Mouse (Mus musculus) intestine, embryonic 14.5 days (tissue): ENCODE data around the gene Agxt2. TPM values are rescaled to one million over a fixed set of nuclear protein-coding genes. Genes with fewer than 3 reads are reported as not detected.

Experiments used
- ATAC-seq: fragments of 200-750 bp; cut with Nextera tagmentation; replicated peaks from 2 replicates; pipeline ENCODE4 v1.8.0; 2017; ENCODE audit warnings: low read depth, moderate number of reproducible peaks, moderate TSS enrichment, moderate library complexity; ENCODE audit not compliant: low FRiP score, low TSS enrichment
- DNase-seq: peaks from one replicate; pipeline ENCODE4 v3.0.0-alpha.2; 2018; ENCODE audit warnings: low spot score
- H3K27ac ChIP-seq: fragments of 300-500 bp; sonication (generic); 2 replicates; pipeline ENCODE4 v1.5.1; 2014; ENCODE audit warnings: low read depth, mild to moderate bottlenecking, control low read depth
- H3K27me3 ChIP-seq: fragments of 300-500 bp; sonication (generic); replicated peaks from 2 replicates; pipeline ENCODE4 v1.6.1; 2014; ENCODE audit warnings: low read length, control low read depth; ENCODE audit not compliant: control insufficient read depth, insufficient read depth
- H3K36me3 ChIP-seq: fragments of 300-500 bp; sonication (generic); 2 replicates; pipeline ENCODE4 v1.6.1; 2014; ENCODE audit warnings: low read length, control low read depth; ENCODE audit not compliant: control insufficient read depth, insufficient read depth
- H3K4me1 ChIP-seq: fragments of 300-500 bp; sonication (generic); replicated peaks from 2 replicates; pipeline ENCODE4 v1.6.1; 2014; ENCODE audit warnings: low read length, control low read depth, mixed read lengths; ENCODE audit not compliant: control insufficient read depth, insufficient read depth
- H3K4me2 ChIP-seq: fragments of 300-500 bp; sonication (generic); 2 replicates; pipeline ENCODE4 v1.6.1; 2014; ENCODE audit warnings: low read length
- H3K4me3 ChIP-seq: fragments of 300-500 bp; sonication (generic); 2 replicates; pipeline ENCODE4 v1.5.1; 2014; ENCODE audit warnings: low read depth, low read length, control low read depth, mixed read lengths
- H3K9ac ChIP-seq: fragments of 300-500 bp; sonication (generic); 2 replicates; pipeline ENCODE4 v1.6.1; 2014; ENCODE audit warnings: mild to moderate bottlenecking, low read length
- H3K9me3 ChIP-seq: fragments of 300-500 bp; sonication (generic); 2 replicates; pipeline ENCODE4 v1.6.1; 2016; ENCODE audit warnings: low read length, control low read depth; ENCODE audit not compliant: control insufficient read depth
- WGBS: fragments of 180-500 bp; shearing (Covaris S2); extraction: QIAGEN DNeasy Blood & Tissue Kit; methylation state at CpG from one replicate; pipeline ENCODE4 v1.1.7; 2014; 5-methylcytosine and 5-hydroxymethylcytosine counted together
- polyA plus RNA-seq: library from polyadenylated mRNA; unstranded; fragments of >200 nt; fragmentation: Nextera tagmentation; extraction: Ambion mirVana; gene quantifications from 2 replicates; pipeline ENCODE4 v1.2.1, GENCODE M21; 2014

Gene Agxt2
- polyA plus RNA-seq, 1 experiment from 2014 or later = not detected

DNA sequence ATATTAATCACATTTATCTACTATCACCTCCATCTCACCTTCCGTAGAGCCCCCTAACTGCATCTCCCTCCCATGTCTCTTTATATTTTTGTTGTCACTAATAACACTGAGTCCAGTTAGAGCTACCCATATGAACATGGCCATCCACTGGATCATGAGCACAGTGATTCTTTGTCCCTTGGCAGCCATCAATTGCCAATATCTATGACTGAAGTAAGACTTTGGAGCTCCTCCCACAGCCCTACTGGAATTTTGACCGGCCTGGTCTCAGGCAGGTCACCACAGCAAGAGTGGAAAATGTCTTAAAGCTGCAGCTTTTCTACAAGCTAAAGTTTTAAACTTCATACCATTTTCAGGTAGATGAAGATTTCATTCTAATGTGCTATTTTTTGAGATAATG, 8.0 kb downstream of the Agxt2 start:
- DNase-seq = no peak
- H3K9me3 ChIP-seq = no peaks in the 10 kb centered on the region
- no peaks in the 10 kb centered on the region for H3K4me1 ChIP-seq
- WGBS = 93% methylated on average over 2 of the region's 2 CpGs
- no peaks in the 10 kb centered on the region for H3K27me3 ChIP-seq
- H3K36me3 ChIP-seq = no peaks in the 10 kb centered on the region
- no peak overlapping the region for H3K9ac ChIP-seq
- no peak overlapping the region for H3K4me3 ChIP-seq
- H3K27ac ChIP-seq = no peak overlapping the region
- H3K4me2 ChIP-seq = no peak overlapping the region
- no peak for ATAC-seq

DNA sequence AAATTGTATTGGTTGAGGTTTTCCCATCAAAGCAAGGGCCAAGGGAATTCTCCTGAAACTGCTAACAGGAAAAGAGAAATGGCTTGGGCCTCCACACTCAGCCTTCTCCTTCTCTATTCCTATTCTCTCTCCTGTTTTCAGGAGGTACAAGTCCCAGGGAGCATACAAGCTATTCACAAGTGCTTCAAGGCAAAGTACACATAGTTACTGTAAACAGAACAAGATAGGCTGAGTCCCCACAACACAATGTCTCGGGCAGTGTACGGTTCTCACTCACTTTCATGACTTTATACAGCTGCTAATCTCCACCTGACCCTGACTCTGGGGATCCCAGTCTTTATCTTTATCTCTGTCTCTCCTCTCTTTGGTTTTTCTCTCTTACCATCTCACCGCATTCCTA, 17.1 kb downstream of the Agxt2 start:
- H3K9me3 ChIP-seq = no peaks in the 10 kb centered on the region
- no peak overlapping the region for H3K4me3 ChIP-seq
- H3K4me1 ChIP-seq = no peaks in the 10 kb centered on the region
- H3K36me3 ChIP-seq = no peaks in the 10 kb centered on the region
- no peak overlapping the region for H3K9ac ChIP-seq
- no peak overlapping the region for H3K27ac ChIP-seq
- H3K4me2 ChIP-seq = no peak overlapping the region
- ATAC-seq = no peak
- DNase-seq = no peak
- 40% methylated on average over 3 of the region's 3 CpGs for WGBS
- no peaks in the 10 kb centered on the region for H3K27me3 ChIP-seq

DNA sequence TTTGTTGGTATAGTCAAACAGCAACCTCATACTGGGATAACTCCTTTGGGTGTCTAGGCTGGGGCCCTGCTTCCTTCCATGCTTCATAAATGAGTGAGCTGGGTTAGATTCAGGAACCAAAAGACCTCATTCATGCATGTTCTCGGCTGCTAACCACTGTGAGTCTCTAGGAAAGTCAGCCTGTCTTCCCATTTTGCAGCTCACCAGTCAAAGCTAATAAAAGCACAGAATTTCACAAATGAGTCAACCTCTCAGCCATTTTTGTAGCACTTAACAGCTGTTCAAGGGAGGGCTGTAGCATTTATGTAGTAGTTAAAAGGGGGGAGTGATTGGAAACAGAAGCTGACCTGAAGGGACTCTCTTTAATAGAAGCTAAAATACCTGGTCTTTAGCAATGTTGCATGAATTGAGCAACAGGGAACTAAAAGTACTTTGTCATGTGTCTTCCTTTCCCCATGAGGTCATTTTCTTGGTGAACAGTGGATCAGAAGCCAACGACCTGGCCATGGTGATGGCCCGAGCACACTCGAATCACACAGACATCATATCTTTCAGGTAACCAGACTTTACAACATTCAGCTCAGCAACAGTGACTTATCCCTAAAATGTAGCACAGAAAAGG, 20.1 kb downstream of the Agxt2 start:
- DNase-seq = no peak
- 93% methylated on average over 4 of the region's 4 CpGs for WGBS

DNA sequence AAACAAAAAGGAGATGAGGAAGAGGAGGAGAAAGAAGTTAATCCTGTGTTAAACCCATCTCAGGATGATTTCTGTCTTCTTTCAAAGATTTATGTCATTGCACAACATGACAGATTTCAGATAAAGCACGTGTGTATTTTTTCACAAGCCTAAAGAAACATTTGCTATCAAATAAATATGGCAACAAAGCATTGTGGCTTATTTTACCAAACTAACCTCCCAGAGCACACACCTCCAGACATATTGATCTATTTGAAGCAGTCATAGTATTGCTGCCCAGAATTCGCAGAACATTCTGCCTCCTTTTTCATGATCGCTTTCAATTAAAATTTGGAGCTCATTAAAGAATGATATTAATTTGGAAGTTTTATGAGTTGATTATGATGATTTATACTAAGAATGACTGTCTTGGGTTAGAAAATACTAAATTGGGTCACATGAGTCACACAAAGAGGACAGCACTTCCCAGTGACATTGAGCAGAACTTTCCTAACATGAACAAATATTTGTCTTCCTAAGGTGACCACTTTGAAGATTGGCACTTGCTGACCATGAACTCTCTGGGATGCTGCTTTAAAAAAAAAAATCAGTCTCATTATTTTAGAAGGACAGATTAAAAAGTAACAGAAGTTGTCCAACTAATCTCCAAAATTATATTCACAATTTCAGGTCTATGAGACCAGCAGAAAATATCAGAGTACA, 21.6 kb downstream of the Agxt2 start:
- no peaks in the 10 kb centered on the region for H3K27me3 ChIP-seq
- no peak overlapping the region for H3K4me2 ChIP-seq
- DNase-seq (no peak), ATAC-seq (no peak)
- 83% methylated on average over 3 of the region's 3 CpGs for WGBS
- no peak overlapping the region for H3K27ac ChIP-seq
- no peak overlapping the region for H3K4me3 ChIP-seq
- H3K9me3 ChIP-seq = no peaks in the 10 kb centered on the region
- H3K36me3 ChIP-seq = no peaks in the 10 kb centered on the region
- H3K9ac ChIP-seq = no peak overlapping the region
- H3K4me1 ChIP-seq = no peaks in the 10 kb centered on the region

More for the DNA sequence above, 20.1 kb downstream of the Agxt2 start:
- Histone ChIP-seq H3K27ac (no peak overlapping the region), H3K4me1 (no peaks in the 10 kb centered on the region), H3K27me3 (no peaks in the 10 kb centered on the region), H3K4me2 (no peak overlapping the region), H3K36me3 (no peaks in the 10 kb centered on the region), H3K9ac (no peak overlapping the region), H3K9me3 (no peaks in the 10 kb centered on the region), H3K4me3 (no peak overlapping the region)
- no peak for ATAC-seq

DNA sequence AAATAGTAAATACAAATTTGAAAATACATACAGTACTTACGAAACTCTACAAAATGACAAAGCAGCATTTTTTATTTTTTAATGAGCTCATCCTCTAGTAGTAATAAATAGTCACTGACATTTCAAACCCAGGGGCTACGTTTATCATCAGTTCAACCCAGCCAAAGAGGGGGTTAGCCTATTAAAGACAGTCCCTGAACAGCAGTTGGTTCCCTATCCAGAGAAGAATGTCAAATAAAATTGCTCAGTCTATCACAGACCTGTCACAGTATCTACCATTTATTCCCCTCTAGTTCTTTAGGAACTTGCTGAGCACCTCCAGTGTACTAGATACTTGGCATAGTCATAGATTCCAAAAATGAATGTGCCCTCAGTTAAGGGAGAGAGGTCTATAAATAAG, 28.9 kb downstream of the Agxt2 start:
- no peak overlapping the region for H3K9ac ChIP-seq
- DNase-seq (no peak), ATAC-seq (no peak)
- no peaks in the 10 kb centered on the region for H3K4me1 ChIP-seq
- no peak overlapping the region for H3K4me3 ChIP-seq
- H3K27ac ChIP-seq = no peak overlapping the region
- WGBS = 71% methylated on average over 2 of the region's 2 CpGs
- H3K36me3 ChIP-seq = no peaks in the 10 kb centered on the region
- H3K27me3 ChIP-seq = no peaks in the 10 kb centered on the region
- H3K4me2 ChIP-seq = no peak overlapping the region
- H3K9me3 ChIP-seq = no peaks in the 10 kb centered on the region

DNA sequence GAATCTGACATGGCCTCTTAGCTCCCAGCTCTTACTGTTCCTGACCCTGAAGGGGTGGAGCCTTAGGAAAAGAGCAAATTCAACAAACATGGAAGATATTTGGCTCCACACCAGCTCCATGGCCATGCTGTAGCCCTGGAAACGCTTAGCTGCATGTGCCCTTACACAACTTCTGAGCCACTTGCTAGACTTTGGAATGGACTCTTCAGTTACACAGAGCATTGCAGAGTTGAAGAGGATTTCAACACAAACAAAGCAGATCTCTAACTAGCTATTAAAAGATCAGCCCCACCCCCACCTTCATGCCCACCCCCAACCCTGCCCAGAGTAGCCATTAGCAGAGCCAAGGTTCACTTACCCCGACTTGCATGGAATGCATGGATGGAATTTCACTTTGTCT, 41.5 kb downstream of the Agxt2 start:
- WGBS = 81% methylated on average over 2 of the region's 2 CpGs
- Histone ChIP-seq H3K9me3 (0 out of 2 replicates have a peak, but pooled peaks cover 4% of the 10 kb centered on the region), H3K27me3 (no peaks in the 10 kb centered on the region), H3K4me2 (no peak overlapping the region), H3K9ac (no peak overlapping the region), H3K27ac (no peak overlapping the region), H3K4me1 (no peaks in the 10 kb centered on the region), H3K36me3 (no peaks in the 10 kb centered on the region), H3K4me3 (no peak overlapping the region)
- ATAC-seq (no peak), DNase-seq (no peak)

DNA sequence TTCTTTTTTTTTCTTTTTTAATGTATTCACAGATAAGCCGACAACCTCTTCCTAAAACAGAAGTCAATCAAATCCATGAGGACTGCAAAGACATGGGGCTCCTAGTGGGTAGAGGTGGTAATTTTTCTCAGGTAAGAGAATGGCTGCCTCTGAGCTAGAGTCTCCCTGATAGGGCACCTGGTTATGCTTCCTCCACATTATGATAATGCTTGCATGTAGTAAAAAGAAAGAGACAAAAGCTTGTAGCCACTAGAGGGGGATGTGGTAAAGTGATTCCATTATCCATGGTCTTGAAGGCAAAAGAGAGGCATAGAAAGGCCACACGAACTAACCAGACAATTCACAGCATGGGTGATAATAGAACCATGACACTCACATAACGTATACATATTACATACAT, 42.1 kb downstream of the Agxt2 start:
- no peak overlapping the region for H3K4me3 ChIP-seq
- no peaks in the 10 kb centered on the region for H3K36me3 ChIP-seq
- no peak overlapping the region for H3K9ac ChIP-seq
- H3K27ac ChIP-seq = no peak overlapping the region
- ATAC-seq = no peak
- DNase-seq = no peak
- H3K4me2 ChIP-seq = no peak overlapping the region
- H3K9me3 ChIP-seq = 0 out of 2 replicates have a peak, but pooled peaks cover 4% of the 10 kb centered on the region
- 69% methylated on average over 3 of the region's 3 CpGs for WGBS
- no peaks in the 10 kb centered on the region for H3K4me1 ChIP-seq
- H3K27me3 ChIP-seq = no peaks in the 10 kb centered on the region

DNA sequence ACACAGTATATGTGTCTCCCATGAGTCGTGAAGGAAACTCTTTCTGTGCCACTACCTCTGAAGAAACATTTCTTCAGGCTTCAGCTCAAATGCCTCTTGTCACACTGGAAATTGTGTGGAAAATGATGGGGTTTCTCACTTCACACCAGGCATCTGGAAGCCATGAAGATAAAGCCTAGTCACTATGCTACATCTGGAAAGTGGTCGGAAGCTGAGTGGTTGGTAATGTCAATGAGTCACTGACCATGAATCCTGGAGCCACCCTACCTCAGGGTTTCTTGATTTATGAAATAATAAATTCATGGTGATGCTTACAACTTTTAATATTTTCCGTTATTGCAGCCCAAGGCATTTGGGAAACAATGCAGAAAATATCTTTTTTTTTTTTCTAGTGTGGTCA, 51.5 kb downstream of the Agxt2 start:
- Histone ChIP-seq H3K4me2 (no peak overlapping the region), H3K9ac (no peak overlapping the region), H3K4me1 (no peaks in the 10 kb centered on the region), H3K36me3 (no peaks in the 10 kb centered on the region), H3K27ac (no peak overlapping the region), H3K4me3 (no peak overlapping the region), H3K9me3 (no peaks in the 10 kb centered on the region), H3K27me3 (no peaks in the 10 kb centered on the region)
- DNase-seq (no peak), ATAC-seq (no peak)
- 82% methylated on average over 3 of the region's 3 CpGs for WGBS

DNA sequence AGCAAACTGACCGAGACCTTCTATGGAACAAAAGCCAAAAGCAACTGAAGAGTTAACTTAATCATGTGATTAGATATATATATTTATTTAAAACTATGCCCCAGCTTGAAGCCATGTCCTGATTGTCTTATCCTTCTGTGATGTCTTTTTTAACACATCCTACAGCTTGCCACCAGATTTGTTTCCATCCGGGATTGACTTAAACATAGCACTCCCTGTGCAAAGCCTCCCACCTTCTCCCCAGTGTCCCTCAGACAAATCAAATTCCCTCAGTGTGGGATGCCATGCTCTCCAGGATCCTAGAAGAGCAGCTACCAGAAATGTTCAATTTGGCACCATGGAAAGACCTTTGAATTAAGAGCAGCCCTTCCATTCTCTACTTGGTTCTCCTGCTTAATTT, 52.5 kb downstream of the Agxt2 start:
- H3K9me3 ChIP-seq = no peaks in the 10 kb centered on the region
- H3K27me3 ChIP-seq = no peaks in the 10 kb centered on the region
- no peak overlapping the region for H3K27ac ChIP-seq
- no peaks in the 10 kb centered on the region for H3K4me1 ChIP-seq
- no peak overlapping the region for H3K4me2 ChIP-seq
- no peaks in the 10 kb centered on the region for H3K36me3 ChIP-seq
- ATAC-seq (no peak), DNase-seq (no peak)
- H3K9ac ChIP-seq = no peak overlapping the region
- 86% methylated on average over 2 of the region's 2 CpGs for WGBS
- no peak overlapping the region for H3K4me3 ChIP-seq
